Mouse (Mus musculus): ENCODE measurements around the gene Cd72. TPM values are rescaled to one million over a fixed set of nuclear protein-coding genes. Genes with fewer than 3 reads are reported as not detected.

Cd72 gene
- polyA plus RNA-seq, 1 experiment from 2014 or later = 3.2 TPM

DNA sequence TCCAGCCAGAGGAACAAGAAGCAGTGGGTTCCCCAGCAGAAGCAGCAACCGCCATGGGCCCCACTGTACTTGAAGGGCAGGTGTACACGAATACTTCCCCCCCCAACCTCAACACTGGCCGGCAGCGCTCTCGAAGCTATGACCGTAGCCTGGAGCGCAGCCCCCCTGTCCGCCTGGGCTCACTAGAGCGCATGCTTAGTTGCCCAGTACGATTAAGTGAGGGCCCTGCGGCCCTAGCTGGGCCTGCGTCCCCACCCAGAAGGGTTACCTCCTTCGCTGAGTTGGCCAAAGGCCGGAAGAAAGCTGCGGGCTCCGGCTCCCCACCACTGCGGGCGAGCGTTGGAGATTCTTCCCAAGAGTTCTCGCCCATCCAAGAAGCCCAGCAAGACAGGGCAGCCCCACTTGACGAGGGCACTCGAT, 38.3 kb downstream of the Cd72 start:
- peaks cover 32% of the 10 kb centered on the region for H3K36me3 ChIP-seq (ENCODE audit: control insufficient read depth, insufficient read depth)
- H3K9ac ChIP-seq (ENCODE audit: low read depth, low read length) = no peak overlapping the region
- H3K4me2 ChIP-seq (replicated peaks; ENCODE audit: low read depth) = no peak overlapping the region
- no peak overlapping the region for H3K27ac ChIP-seq (ENCODE audit: low read depth, low read length)
- no peak overlapping the region for H3K4me3 ChIP-seq (ENCODE audit: low read depth, low read length)
- H3K27me3 ChIP-seq (replicated peaks; ENCODE audit: control insufficient read depth, insufficient read depth, low read length) = no peaks in the 10 kb centered on the region
- no peak for TF ChIP-seq CTCF (IDR thresholded peaks at IDR 0.05; ENCODE audit: low read depth)
- ATAC-seq = no peak
- no peaks in the 10 kb centered on the region for H3K4me1 ChIP-seq (replicated peaks; ENCODE audit: control insufficient read depth, insufficient read depth, low read length)
- H3K9me3 ChIP-seq (ENCODE audit: control insufficient read depth) = no peaks in the 10 kb centered on the region
- WGBS = 97% methylated on average over 22 of the region's 22 CpGs

DNA sequence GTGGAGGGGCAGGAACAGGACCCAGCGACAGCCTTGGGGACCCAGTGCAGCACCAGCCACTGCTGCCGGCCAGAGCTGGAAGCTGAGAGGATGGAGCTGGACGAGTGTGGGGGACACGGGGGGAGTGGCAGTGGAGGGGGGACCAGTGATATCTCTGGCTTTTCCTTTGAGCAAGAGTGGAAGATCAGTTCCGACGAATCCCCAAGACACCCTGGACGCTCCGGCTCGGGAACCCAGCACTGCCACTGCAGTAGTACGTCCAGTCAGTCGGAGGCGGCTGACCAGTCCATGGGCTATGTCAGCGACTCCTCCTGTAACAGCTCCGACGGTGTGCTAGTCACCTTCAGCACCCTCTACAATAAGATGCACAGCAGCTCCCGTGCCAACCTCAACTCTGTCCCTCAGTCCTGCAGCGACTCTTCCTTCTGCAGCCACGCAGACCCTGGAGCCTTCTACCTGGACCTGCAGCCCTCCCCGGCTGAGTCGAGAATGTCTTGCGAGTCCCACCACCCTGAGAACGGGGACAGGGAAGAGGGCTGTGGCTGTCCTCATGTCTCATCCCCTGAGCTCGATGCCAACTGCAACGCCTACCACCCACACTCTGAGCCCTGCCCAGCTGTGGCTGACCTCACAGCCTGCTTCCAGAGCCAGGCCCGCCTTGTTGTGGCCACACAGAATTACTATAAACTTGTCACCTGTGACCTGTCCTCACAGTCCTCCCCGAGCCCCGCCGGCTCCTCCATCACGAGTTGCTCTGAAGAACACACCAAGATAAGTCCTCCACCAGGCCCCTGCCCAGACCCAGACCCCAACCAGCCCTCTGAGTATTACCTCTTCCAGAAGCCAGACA, 39.0 kb downstream of the Cd72 start:
- TF ChIP-seq CTCF (IDR thresholded peaks at IDR 0.05; ENCODE audit: low read depth) = no peak
- Histone ChIP-seq H3K27ac (ENCODE audit: low read depth, low read length) (no peak overlapping the region), H3K4me3 (ENCODE audit: low read depth, low read length) (no peak overlapping the region), H3K27me3 (replicated peaks; ENCODE audit: control insufficient read depth, insufficient read depth, low read length) (no peaks in the 10 kb centered on the region), H3K9me3 (ENCODE audit: control insufficient read depth) (no peaks in the 10 kb centered on the region), H3K4me2 (replicated peaks; ENCODE audit: low read depth) (no peak overlapping the region), H3K4me1 (replicated peaks; ENCODE audit: control insufficient read depth, insufficient read depth, low read length) (no peaks in the 10 kb centered on the region), H3K36me3 (ENCODE audit: control insufficient read depth, insufficient read depth) (peaks cover 32% of the 10 kb centered on the region), H3K9ac (ENCODE audit: low read depth, low read length) (no peak overlapping the region)
- ATAC-seq = no peak
- 91% methylated on average over 29 of the region's 29 CpGs for WGBS

DNA sequence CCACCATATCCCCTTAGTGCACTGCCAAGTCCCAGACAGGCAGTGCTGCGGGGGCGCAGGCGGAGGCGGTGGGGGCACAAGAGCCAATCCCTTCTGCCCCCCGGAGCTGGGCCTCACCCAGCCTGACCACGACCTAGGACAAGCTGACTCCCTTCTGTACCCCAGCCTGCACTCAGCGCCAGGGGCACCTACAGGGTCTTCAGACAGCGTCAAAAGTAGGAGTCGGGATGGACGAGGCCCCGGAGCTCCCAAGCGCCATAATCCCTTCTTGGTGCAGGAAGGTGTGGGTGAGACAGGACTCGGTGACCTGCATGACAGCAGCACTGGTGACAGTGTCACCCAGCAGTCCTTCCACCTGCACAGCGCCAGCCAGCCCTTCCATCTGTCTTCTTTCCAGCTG, 39.7 kb downstream of the Cd72 start:
- Histone ChIP-seq H3K4me2 (replicated peaks; ENCODE audit: low read depth) (no peak overlapping the region), H3K4me3 (ENCODE audit: low read depth, low read length) (no peak overlapping the region), H3K27me3 (replicated peaks; ENCODE audit: control insufficient read depth, insufficient read depth, low read length) (no peaks in the 10 kb centered on the region), H3K36me3 (ENCODE audit: control insufficient read depth, insufficient read depth) (peaks cover 32% of the 10 kb centered on the region), H3K9me3 (ENCODE audit: control insufficient read depth) (no peaks in the 10 kb centered on the region), H3K27ac (ENCODE audit: low read depth, low read length) (no peak overlapping the region), H3K9ac (ENCODE audit: low read depth, low read length) (no peak overlapping the region), H3K4me1 (replicated peaks; ENCODE audit: control insufficient read depth, insufficient read depth, low read length) (no peaks in the 10 kb centered on the region)
- 89% methylated on average over 14 of the region's 14 CpGs for WGBS
- no peak for ATAC-seq
- no peak for TF ChIP-seq CTCF (IDR thresholded peaks at IDR 0.05; ENCODE audit: low read depth)

DNA sequence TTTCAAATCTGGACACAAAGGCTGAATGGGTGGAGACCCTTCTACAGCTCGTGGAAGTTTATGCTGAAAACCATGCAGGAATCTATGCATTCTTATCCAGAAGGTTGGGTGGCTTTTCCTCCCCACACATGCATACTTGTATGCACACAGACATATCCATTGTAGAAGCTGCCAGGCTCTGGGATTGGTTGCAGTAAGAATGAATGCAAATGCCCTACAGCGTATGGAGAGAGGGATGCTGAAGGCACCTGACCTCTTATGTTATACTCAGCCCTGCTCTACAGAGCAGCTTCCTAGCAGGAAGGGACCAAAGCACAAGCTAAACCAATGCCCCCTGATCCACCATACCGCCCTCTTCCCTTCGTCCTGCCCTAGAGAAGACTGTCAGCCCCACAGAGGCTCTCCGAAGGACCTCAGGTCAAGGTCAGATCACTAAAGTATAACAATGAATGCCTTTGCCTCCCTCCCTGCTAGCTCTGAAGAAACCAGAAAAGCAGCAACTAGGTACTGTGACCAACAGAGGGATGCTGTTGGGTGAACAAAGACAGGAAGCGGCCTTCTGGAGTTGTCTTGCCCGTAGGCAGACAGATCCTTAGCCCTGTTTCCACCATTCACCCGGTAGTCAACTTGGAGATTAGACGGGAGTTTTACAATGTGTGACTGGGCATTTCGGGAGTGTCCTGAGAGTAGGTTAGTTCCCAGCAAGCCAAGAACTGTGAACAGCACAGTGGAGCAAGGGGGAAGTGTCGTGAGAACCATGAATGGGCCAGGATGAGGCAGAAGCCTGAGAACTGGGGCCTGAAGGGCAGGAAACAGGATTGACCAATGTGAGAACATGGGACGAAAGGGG, 47.1 kb downstream of the Cd72 start:
- H3K27me3 ChIP-seq (replicated peaks; ENCODE audit: control insufficient read depth, insufficient read depth, low read length) = no peaks in the 10 kb centered on the region
- peak overlapping the region; percentile 60 for H3K4me2 ChIP-seq (replicated peaks; ENCODE audit: low read depth)
- H3K9me3 ChIP-seq (ENCODE audit: control insufficient read depth) = no peaks in the 10 kb centered on the region
- ATAC-seq = no peak
- 0 out of 2 replicates have a peak, but pooled peaks cover 10% of the 10 kb centered on the region for H3K36me3 ChIP-seq (ENCODE audit: control insufficient read depth, insufficient read depth)
- 0 out of 2 replicates have a peak overlapping the region, but pooled peaks have one; percentile 38 for H3K9ac ChIP-seq (ENCODE audit: low read depth, low read length)
- TF ChIP-seq CTCF (IDR thresholded peaks at IDR 0.05; ENCODE audit: low read depth) = no peak
- peak overlapping the region; percentile 9 for H3K27ac ChIP-seq (ENCODE audit: low read depth, low read length)
- no peaks in the 10 kb centered on the region for H3K4me1 ChIP-seq (replicated peaks; ENCODE audit: control insufficient read depth, insufficient read depth, low read length)
- WGBS = 71% methylated on average over 12 of the region's 12 CpGs
- peak overlapping the region; percentile 33 for H3K4me3 ChIP-seq (ENCODE audit: low read depth, low read length)

DNA sequence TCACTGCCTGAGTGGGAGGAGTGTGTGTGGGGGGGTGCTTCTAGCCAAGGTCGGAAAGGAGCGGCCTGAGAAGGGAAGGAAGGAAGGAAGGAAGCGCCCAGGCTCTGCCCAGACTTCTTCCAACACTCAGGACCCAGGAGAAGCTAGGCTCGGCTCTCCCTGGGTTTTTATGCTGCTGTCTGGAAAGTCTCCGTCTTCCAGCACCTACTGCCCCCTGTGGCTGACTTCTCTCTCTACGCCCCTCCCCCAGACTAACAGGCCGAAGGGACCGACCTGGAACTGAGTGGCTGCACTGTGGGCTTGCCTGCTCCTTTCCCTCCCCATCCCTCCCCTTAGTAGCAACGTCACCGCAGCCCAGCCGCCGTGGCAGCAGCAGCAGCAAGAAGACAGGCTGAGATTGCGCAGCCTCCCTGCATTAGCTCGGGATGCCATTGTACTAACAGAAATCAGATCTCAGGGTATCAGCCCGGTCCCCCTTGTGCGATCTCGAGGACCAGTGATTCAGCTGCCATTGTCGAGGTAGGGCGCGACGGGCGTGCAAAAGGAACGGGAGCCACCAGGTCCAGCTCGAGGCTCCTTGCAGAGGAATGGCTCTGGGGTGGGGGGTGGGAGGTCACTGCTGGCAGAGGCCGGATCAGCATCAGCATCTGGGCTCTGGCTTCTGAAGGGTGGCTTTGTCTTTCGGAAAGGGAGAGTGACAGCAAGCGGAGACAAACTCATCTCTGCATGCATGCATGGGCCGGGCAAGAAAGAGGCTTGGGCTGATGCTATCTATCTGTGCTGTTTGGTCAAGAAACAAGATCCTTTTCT, 48.1 kb downstream of the Cd72 start:
- H3K9ac ChIP-seq (ENCODE audit: low read depth, low read length) = peak overlapping the region; percentile 38
- no peaks in the 10 kb centered on the region for H3K4me1 ChIP-seq (replicated peaks; ENCODE audit: control insufficient read depth, insufficient read depth, low read length)
- peak; percentile 73 for ATAC-seq
- WGBS = 17% methylated on average over 28 of the region's 28 CpGs
- H3K27me3 ChIP-seq (replicated peaks; ENCODE audit: control insufficient read depth, insufficient read depth, low read length) = no peaks in the 10 kb centered on the region
- peak overlapping the region; percentile 60 for H3K4me2 ChIP-seq (replicated peaks; ENCODE audit: low read depth)
- peak overlapping the region; percentile 51 for H3K27ac ChIP-seq (ENCODE audit: low read depth, low read length)
- H3K9me3 ChIP-seq (ENCODE audit: control insufficient read depth) = no peaks in the 10 kb centered on the region
- H3K4me3 ChIP-seq (ENCODE audit: low read depth, low read length) = peak overlapping the region; percentile 33
- TF ChIP-seq CTCF (IDR thresholded peaks at IDR 0.05; ENCODE audit: low read depth) = peak; percentile 80
- 0 out of 2 replicates have a peak, but pooled peaks cover 10% of the 10 kb centered on the region for H3K36me3 ChIP-seq (ENCODE audit: control insufficient read depth, insufficient read depth)

All from intestine, postnatal 0 days (tissue).